Mouse (Mus musculus): ENCODE results near the gene Nudt22. TPM values are rescaled to one million over a fixed set of nuclear protein-coding genes. Genes with fewer than 3 reads are reported as not detected.

The Nudt22 gene
- total RNA-seq, 2 experiments from 2014 or later = 12.8 to 15.9 TPM

DNA sequence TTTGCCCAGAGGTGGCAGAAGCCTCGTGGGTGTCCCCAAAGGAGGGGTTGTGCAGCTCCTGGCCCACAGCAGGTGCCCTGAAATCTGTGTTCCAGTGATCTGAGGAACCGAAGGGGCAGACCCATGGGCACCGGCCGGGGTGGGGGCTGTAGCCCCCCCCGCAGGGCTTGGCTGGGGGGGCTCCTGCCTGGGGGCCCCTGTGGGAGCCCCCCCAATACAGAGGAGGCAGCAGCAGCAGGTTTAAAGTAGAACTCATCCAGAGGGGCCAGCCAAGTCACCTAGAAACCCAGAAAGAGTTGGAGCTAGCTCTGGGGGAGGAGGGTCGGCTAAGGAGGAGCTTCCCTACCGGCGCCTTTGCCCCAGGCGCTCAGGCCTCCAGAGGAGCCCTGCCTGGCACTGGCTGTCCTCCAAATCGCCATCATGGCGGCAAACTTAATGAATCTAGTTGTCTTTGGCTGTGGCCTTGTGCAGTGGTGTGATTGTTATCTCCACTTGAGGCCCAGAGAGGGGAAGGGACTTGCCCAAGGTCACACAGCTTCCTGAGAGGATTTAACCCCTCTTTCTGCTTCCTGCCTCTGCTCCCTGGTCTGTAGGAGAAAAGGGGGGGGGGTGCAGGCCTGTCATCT lies 25.3 kb downstream of the Nudt22 start:
- Histone ChIP-seq H3K4me3 (no peak overlapping the region), H3K27ac (peak overlapping the region; percentile 13; the same call in 1 of the 2 replicates)
- intact Hi-C loops (cut with DNase I) = no loop called here
- no peak for DNase-seq
- no peak for TF ChIP-seq CTCF (IDR thresholded peaks at IDR 0.05)

DNA sequence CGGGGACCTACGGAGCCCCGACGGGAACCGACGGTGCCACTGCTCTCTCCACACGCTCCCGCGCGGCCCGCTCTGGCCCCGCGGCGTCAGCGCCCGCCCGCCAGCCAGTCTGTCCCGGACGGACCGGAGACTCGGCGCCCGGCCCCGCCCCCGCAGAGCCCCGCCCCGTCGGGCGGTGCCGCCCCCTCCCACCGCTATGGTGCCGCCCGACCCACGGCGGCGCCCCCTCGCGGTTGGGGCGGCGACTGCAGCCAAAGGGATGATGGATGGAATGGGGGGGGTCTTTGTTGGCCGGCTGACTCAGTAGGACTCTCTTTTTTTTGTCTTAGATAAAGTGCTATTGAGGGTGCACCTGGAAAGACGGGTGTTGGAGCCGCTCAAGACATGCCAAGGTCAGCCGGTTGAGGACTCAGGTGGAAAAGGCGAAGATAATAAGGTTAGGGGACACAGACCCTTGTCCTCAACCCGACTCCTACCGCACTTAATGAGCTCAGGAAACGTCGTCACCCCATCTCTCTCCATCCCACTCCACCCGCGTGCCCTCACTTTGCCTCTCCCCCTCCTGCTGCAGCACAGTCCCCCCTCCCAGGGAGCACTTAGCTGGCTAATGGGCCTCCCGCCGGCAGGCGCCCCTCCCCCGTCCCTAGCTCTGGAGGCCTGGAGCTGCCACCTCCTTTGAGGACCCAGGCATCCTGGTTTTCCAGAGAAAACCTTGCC lies 26.1 kb downstream of the Nudt22 start:
- intact Hi-C loops (cut with DNase I) = loop anchor here (2.0 kb wide), 2 partner anchors 17 to 45 kb away; partner anchors contain the start of gene Catsperz

GRCm38 (mm10) chr19:6969291-6969664 lies 26.6 kb downstream of the Nudt22 start:
- TF ChIP-seq CTCF (IDR thresholded peaks at IDR 0.05) = no peak
- no peak for DNase-seq
- Histone ChIP-seq H3K4me3 (peak overlapping the region; percentile 98), H3K27ac (peak overlapping the region; percentile 93)
- intact Hi-C loops (cut with DNase I) = loop anchor here (2.0 kb wide), 2 partner anchors 16 to 44 kb away; partner anchors contain the start of gene Catsperz

More for the DNA sequence above, 26.1 kb downstream of the Nudt22 start:
- DNase-seq = peak; percentile 91
- Histone ChIP-seq H3K4me3 (peak overlapping the region; percentile 98), H3K27ac (peak overlapping the region; percentile 93)
- TF ChIP-seq CTCF (IDR thresholded peaks at IDR 0.05) = peak; percentile 88

GRCm38 (mm10) chr19:6968491-6969271 lies 27.2 kb downstream of the Nudt22 start:
- intact Hi-C loops (cut with DNase I) = loop anchor here (2.0 kb wide), 2 partner anchors 16 to 44 kb away; partner anchors contain the start of gene Catsperz
- Histone ChIP-seq H3K27ac (peak overlapping the region; percentile 93), H3K4me3 (peak overlapping the region; percentile 98)
- no peak for DNase-seq
- TF ChIP-seq CTCF (IDR thresholded peaks at IDR 0.05) = no peak

- Histone ChIP-seq H3K27ac (no peak overlapping the region), H3K4me3 (no peak overlapping the region)
- DNase-seq = no peak
- intact Hi-C loops (cut with DNase I) = no loop called here
- TF ChIP-seq CTCF (IDR thresholded peaks at IDR 0.05) = no peak
These were observed 39.5 kb downstream of the Nudt22 start for GRCm38 (mm10) chr19:6956461-6956860.

DNA sequence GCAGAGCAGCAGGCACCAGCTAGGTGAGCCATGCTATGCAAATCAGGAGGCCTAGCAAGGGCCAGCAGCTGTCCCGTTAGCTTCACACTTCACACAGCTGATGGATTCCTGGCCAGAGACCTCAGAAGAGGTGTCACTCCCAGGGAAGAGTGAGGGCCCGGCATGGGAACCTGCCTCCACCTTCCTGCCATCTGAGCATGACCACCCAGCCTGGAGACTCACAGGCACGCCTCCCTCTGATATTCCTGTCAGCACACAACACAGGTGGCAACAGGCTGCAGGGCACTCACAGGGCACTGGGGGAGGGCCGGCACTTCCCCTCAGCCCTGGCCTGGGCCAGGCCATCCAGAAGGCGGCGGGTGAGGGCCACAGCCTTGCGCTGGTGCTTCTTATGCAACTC lies 40.5 kb downstream of the Nudt22 start:
- intact Hi-C loops (cut with DNase I) = no loop called here
- H3K27ac ChIP-seq = no peak overlapping the region
- H3K4me3 ChIP-seq = no peak overlapping the region
- DNase-seq = peak; percentile 22
- TF ChIP-seq CTCF (IDR thresholded peaks at IDR 0.05) = no peak

- Histone ChIP-seq H3K4me3 (no peak overlapping the region), H3K27ac (peak overlapping the region; percentile 100)
- TF ChIP-seq CTCF (IDR thresholded peaks at IDR 0.05) = peak; percentile 38
- peak; percentile 61 for DNase-seq
- intact Hi-C loops (cut with DNase I) = no loop called here
These were observed 41.9 kb downstream of the Nudt22 start for GRCm38 (mm10) chr19:6954046-6954445.

GRCm38 (mm10) chr19:6952712-6953037 lies 43.2 kb downstream of the Nudt22 start:
- Histone ChIP-seq H3K27ac (peak overlapping the region; percentile 100), H3K4me3 (peak overlapping the region; percentile 82)
- intact Hi-C loops (cut with DNase I) = loop anchor here (2.0 kb wide), 1 partner anchor 16 kb away; no protein-coding TSS in a partner anchor
- no peak for TF ChIP-seq CTCF (IDR thresholded peaks at IDR 0.05)
- DNase-seq = peak; percentile 65

GRCm38 (mm10) chr19:6951994-6952711 lies 43.8 kb downstream of the Nudt22 start:
- peak overlapping the region; percentile 82 for H3K4me3 ChIP-seq
- peak; percentile 93 for DNase-seq
- intact Hi-C loops (cut with DNase I) = loop anchor here (1.0 to 2.0 kb wide), 2 partner anchors 10 to 17 kb away; partner anchors contain the start of gene Gpr137
- TF ChIP-seq CTCF (IDR thresholded peaks at IDR 0.05) = no peak
- H3K27ac ChIP-seq = peak overlapping the region; percentile 100

DNA sequence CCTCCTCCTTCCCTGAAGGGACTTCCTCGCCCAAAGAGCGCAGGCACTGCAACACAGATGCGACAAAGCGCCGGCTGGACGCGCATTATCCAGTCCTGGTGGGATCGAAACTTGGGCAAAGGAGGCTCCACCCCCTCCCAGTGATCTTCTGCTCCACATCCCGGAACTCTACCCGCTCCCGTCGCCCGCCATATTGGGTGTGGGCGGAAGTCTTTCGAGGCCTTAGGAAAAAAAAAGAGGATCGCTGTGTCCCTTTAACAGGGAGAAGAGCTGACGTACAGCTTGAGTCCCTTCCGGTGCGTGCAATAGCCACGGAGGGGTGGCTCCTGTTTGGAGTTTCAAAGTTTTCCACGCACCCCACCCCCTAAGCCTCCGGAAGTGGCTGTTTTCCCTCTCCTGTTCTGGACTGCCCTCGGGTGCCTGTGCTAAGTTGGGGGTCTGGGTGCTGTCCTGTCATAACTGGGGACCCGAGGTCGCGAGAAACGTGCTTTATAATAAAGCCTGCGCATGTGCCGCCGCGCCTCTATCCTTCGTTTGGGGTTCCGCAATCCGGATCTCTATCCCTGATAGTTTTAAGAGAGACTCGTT lies 44.4 kb downstream of the Nudt22 start:
- peak; percentile 95 for DNase-seq
- Histone ChIP-seq H3K27ac (peak overlapping the region; percentile 100), H3K4me3 (peak overlapping the region; percentile 82)
- TF ChIP-seq CTCF (IDR thresholded peaks at IDR 0.05) = no peak
- intact Hi-C loops (cut with DNase I) = loop anchor here (1.0 kb wide), 1 partner anchor 9 kb away; the partner anchor contains the start of gene Gpr137

DNA sequence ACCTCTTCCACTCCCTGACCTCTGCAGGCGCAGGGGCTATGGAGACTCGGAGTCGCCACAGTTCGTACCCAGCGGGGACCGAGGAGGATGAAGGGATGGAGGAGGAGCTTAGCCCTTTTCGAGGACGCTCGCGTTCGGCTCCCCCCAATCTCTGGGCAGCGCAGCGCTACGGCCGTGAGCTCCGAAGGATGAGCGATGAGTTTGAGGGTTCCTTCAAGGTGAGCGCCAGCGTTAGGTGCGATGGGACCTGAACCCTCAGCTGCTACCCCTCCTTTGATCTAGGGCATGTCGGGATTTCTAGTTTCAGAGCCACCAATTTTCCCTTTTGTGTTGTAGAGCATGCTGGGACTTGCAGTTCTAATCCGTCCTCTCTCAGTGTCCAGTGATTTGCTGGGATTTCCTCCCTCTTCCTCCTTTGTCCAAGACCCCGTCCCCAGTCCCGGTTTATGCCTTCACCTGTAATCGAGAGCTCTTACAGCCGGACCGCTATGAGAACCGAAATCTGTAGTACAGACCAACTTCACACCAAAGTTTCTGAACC lies 45.2 kb downstream of the Nudt22 start:
- Histone ChIP-seq H3K4me3 (peak overlapping the region; percentile 82), H3K27ac (peak overlapping the region; percentile 100)
- DNase-seq = peak; percentile 54
- intact Hi-C loops (cut with DNase I) = loop anchor here (1.0 kb wide), 1 partner anchor 8 kb away; the partner anchor contains the start of gene Gpr137
- TF ChIP-seq CTCF (IDR thresholded peaks at IDR 0.05) = no peak
